Mouse (Mus musculus) forebrain, embryonic 13.5 days (tissue): Measurements from ENCODE around the gene Slc13a4. TPM values are rescaled to one million over a fixed set of nuclear protein-coding genes. Genes with fewer than 3 reads are reported as not detected.

Experiments
- ATAC-seq: fragments of 200-750 bp; cut with Nextera tagmentation; 2 replicates; pipeline ENCODE4 v1.8.0; 2017
- H3K27ac ChIP-seq: fragments of 300-500 bp; sonication (generic); 2 replicates; pipeline ENCODE4 v1.5.1; 2015; ENCODE audit warnings: inconsistent platforms, mild to moderate bottlenecking, moderate library complexity
- H3K27me3 ChIP-seq: fragments of 300-500 bp; sonication (generic); 2 replicates; pipeline ENCODE4 v1.6.1; 2015; ENCODE audit warnings: mild to moderate bottlenecking, inconsistent platforms
- H3K36me3 ChIP-seq: fragments of 300-500 bp; sonication (generic); 2 replicates; pipeline ENCODE4 v1.6.1; 2015; ENCODE audit warnings: mild to moderate bottlenecking, inconsistent platforms; ENCODE audit not compliant: poor library complexity, severe bottlenecking
- H3K4me1 ChIP-seq: fragments of 300-500 bp; sonication (generic); 2 replicates; pipeline ENCODE4 v1.6.1; 2015; ENCODE audit warnings: inconsistent platforms
- H3K4me2 ChIP-seq: fragments of 300-500 bp; sonication (generic); 2 replicates; pipeline ENCODE4 v1.6.1; 2015; ENCODE audit warnings: inconsistent platforms, mild to moderate bottlenecking, moderate library complexity
- H3K4me3 ChIP-seq: fragments of 300-500 bp; sonication (generic); 2 replicates; pipeline ENCODE4 v1.5.1; 2015; ENCODE audit warnings: mild to moderate bottlenecking, inconsistent platforms
- H3K9ac ChIP-seq: fragments of 300-500 bp; sonication (generic); 2 replicates; pipeline ENCODE4 v1.6.1; 2015; ENCODE audit warnings: mild to moderate bottlenecking, inconsistent platforms
- H3K9me3 ChIP-seq: fragments of 300-500 bp; sonication (generic); replicated peaks from 2 replicates; pipeline ENCODE4 v1.6.1; 2016; ENCODE audit warnings: inconsistent platforms
- WGBS: fragments of 180-500 bp; shearing (Covaris S2); methylation state at CpG from one replicate; pipeline ENCODE4 v1.1.7; 2015; 5-methylcytosine and 5-hydroxymethylcytosine counted together
- polyA plus RNA-seq: library from polyadenylated mRNA; unstranded; fragments of >200 nt; fragmentation: Nextera tagmentation; extraction: Ambion mirVana; gene quantifications from 2 replicates; pipeline ENCODE4 v1.2.1, GENCODE M21; 2015

The Slc13a4 gene
- 0.50 and 0.94 TPM in 2 replicates for polyA plus RNA-seq

DNA sequence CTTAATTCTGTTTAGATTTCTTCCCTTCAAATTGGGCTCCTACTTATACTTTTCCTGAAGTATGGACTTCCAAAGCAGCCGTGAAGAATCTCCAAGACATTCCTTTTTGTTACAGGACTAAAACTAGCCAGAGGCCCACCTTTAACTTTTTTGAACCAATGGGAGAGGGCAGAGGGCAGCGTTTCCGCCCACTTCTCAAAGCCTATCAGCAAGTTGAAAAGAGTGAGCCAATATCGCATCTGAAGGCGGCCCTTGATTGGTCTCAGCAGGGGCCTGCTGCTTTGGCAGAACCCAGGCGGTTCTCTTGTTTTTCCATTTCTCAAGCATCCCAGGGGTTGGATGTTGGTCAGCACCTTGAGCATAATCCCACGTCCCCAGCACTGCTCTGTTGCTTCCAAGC, at the start of gene Slc13a4:
Gene Slc13a4 (minus strand): TSS at position 95 of the 400 bp plus-strand sequence.
- no peak within 1 kb of the TSS for H3K4me3 ChIP-seq
- H3K36me3 ChIP-seq, result no peaks in the 10 kb centered on the region
- ATAC-seq, result no peak
- 22% methylated on average over 7 of the region's 7 CpGs for WGBS
- no peak within 1 kb of the TSS for H3K4me2 ChIP-seq
- H3K4me1 ChIP-seq, result no peaks in the 10 kb centered on the region
- H3K27me3 ChIP-seq, result no peaks in the 10 kb centered on the region
- no peak within 1 kb of the TSS for H3K9ac ChIP-seq
- H3K27ac ChIP-seq, result no peak within 1 kb of the TSS
- no peaks in the 10 kb centered on the region for H3K9me3 ChIP-seq

DNA sequence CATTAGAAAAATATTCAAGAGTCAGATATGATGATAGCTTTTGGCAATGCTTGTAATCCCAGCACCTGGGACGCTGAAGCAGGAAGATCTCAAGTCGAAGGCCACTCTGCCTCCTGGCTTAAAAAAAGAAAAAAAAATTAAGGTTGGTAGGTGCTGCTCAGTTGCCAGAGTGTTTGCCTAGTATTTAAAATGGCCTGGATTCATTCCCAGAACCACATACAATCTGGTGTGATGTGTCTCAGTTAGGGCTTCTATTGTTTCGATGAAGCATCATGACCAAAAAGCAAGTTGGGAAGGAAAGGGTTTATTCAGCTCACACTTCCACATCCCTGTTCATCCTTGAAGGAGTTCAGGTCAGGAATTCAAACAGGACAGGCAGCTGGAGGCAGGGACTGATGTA, 47.4 kb upstream of the Slc13a4 start:
- WGBS, result 85% methylated on average over 3 of the region's 3 CpGs

DNA sequence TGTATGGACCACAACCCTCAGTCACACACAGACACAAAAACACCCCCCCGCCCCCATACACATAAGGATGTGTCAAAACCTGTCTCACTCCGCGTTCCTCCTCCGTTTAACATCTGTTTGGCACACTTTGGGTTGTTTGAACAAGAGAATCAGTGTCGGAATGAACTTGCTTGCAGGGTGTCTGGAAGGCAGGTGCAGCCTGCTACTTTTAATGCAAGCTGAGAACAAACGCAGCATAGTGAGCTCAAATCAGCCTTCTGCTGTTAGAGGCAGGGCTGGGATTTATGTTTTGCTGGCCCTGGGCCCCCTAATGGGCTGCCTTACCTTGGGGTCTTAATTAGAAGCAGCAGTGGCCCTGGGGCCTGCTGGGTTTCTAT, 46.7 kb upstream of the Slc13a4 start:
- 7% methylated on average over 6 of the region's 6 CpGs for WGBS
- H3K4me3 ChIP-seq, result no peak overlapping the region
- H3K27ac ChIP-seq, result peak overlapping the region; percentile 60
- H3K36me3 ChIP-seq, result no peaks in the 10 kb centered on the region
- H3K27me3 ChIP-seq, result no peaks in the 10 kb centered on the region
- H3K9me3 ChIP-seq, result no peaks in the 10 kb centered on the region
- no peak overlapping the region for H3K9ac ChIP-seq
- H3K4me1 ChIP-seq, result peaks cover 17% of the 10 kb centered on the region
- ATAC-seq, result peak; percentile 77
- peak overlapping the region; percentile 41 for H3K4me2 ChIP-seq

More for the DNA sequence above, 47.4 kb upstream of the Slc13a4 start:
- H3K27ac ChIP-seq, result peak overlapping the region; percentile 60; the same call in 1 of the 2 replicates
- no peak overlapping the region for H3K9ac ChIP-seq
- no peak overlapping the region for H3K4me2 ChIP-seq
- H3K9me3 ChIP-seq, result no peaks in the 10 kb centered on the region
- no peaks in the 10 kb centered on the region for H3K36me3 ChIP-seq
- no peak for ATAC-seq
- H3K4me3 ChIP-seq, result no peak overlapping the region
- no peaks in the 10 kb centered on the region for H3K27me3 ChIP-seq
- H3K4me1 ChIP-seq, result peaks cover 17% of the 10 kb centered on the region

DNA sequence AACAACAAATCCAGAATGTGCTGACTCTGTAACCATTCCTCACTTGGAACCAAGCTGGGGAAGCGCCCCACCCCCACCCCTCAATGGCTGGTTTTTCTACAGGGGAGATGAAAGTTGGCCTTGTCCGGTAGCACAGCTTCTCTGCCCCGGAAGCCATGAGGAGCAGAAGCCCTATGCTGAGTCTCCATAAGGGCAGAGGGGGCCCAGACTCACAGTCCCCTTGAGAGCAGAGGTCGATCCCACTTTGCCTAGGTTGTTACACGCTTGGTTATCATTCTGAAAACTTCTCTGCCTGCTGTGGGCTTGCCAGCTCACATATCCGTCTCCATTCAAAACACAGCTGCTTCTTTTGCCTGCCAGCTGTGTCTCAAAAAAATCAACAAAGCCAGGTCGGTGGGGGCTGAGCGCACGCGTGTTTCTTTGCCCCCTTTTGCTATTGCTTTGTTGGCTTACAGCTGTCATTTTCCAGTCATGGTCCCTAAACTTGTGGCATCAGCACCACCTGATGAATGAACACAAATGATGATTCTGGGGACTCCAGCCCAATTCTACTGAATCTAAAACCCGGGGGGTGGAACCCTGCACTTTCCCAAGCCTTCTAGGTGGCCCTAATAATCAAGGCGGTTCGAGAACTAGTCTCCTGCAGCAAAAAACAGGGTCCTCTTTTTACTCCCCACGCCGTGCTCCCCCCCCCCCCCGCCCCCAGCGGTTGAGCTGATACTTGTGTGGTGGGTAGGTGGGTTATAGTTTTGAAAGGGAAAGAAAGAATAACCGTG, 46.1 kb upstream of the Slc13a4 start:
- WGBS, result 6% methylated on average over 18 of the region's 18 CpGs
- Histone ChIP-seq H3K9me3 (no peaks in the 10 kb centered on the region), H3K4me2 (peak overlapping the region; percentile 41), H3K27ac (peak overlapping the region; percentile 40), H3K4me3 (no peak overlapping the region), H3K9ac (no peak overlapping the region), H3K27me3 (no peaks in the 10 kb centered on the region), H3K4me1 (peaks cover 17% of the 10 kb centered on the region), H3K36me3 (no peaks in the 10 kb centered on the region)
- peak; percentile 46 for ATAC-seq

DNA sequence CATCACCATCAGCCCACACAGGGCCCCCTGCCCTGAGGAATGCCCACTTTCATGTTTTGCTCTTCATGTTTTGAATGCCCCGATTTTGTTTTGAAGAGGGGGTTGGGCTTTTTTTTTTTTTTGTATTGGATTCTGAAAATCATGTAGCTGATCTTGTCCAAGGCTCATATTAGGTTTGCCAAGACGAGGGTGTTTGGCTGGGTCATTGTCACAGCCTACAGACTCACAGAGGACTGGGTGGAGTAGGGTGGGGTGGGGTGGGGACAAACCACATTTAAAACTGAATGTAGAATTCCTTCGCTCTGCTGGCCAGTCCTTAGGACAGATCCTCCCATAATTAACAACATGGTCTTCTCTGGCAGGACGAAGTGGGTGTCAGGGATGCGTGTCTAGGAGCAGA, 45.5 kb upstream of the Slc13a4 start:
- ATAC-seq, result no peak
- Histone ChIP-seq H3K27me3 (no peaks in the 10 kb centered on the region), H3K9ac (no peak overlapping the region), H3K9me3 (no peaks in the 10 kb centered on the region), H3K4me3 (no peak overlapping the region), H3K27ac (no peak overlapping the region), H3K36me3 (no peaks in the 10 kb centered on the region), H3K4me1 (peaks cover 17% of the 10 kb centered on the region), H3K4me2 (no peak overlapping the region)
- WGBS, result 53% methylated on average over 5 of the region's 5 CpGs

DNA sequence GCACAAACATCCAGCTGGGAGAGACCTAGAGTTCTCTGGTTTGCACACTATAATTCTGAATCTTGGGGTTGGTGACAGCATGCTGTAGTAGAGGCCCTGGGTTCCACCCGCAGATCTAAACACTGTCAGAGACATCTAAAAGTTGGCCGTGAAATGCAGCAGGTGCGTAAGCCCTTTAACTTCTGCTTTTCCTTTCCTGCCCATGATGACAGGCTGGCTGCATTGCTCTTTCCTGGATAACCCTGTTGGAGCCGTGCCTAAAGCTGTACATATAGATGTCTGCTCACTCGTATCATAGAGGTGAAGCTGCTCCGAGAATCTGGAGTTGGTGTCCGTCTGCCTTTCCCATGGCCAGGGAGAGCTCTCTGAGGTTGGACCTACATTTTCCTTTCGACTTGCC, 44.9 kb upstream of the Slc13a4 start:
- Histone ChIP-seq H3K9ac (no peak overlapping the region), H3K9me3 (no peaks in the 10 kb centered on the region), H3K4me3 (no peak overlapping the region), H3K4me1 (peaks cover 17% of the 10 kb centered on the region), H3K27ac (no peak overlapping the region), H3K27me3 (no peaks in the 10 kb centered on the region), H3K36me3 (no peaks in the 10 kb centered on the region), H3K4me2 (no peak overlapping the region)
- ATAC-seq, result no peak
- WGBS, result 84% methylated on average over 8 of the region's 8 CpGs

DNA sequence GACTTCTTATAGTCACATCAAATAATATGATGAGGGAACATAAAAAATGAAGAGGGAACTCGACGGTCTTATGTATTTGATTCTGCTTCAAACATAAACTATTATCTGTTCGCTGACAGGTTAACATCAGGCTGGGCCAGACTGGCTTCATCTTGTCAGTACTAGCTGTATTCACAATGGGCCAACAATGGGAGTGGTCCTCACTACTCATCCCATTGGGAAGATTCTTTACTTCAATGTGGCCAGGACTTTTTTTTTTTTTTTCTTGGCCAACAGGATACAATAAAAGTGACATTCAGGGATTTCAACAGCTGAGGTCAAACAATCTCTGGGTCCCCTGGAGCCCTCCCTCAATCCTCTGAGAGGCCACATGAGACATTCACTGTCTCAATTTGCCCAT, 43.9 kb upstream of the Slc13a4 start:
- Histone ChIP-seq H3K27me3 (no peaks in the 10 kb centered on the region), H3K4me1 (peaks cover 17% of the 10 kb centered on the region), H3K4me3 (no peak overlapping the region), H3K36me3 (no peaks in the 10 kb centered on the region), H3K9me3 (no peaks in the 10 kb centered on the region), H3K27ac (no peak overlapping the region), H3K4me2 (no peak overlapping the region), H3K9ac (no peak overlapping the region)
- no peak for ATAC-seq
- WGBS, result 93% methylated on average over 3 of the region's 3 CpGs

DNA sequence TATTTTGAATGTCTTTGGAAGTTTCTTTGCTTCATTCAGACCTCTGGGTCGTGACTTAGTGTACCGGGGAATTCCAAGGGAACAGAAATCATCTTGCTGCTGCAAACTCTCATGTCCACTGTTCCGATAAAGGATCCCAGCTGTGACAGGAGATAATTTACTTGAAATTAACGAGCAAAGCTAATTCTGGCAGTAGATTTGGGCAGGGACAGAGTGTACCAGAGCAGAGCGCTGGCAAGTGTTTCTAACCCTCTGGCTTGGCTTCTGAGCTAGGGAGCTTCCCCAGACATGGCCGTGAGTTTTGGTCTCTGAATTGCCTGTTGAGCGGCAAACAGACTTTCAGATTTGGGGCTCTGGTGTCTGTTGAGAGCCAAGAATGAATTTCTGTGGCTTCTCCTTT, 41.9 kb upstream of the Slc13a4 start:
- no peak overlapping the region for H3K9ac ChIP-seq
- H3K27me3 ChIP-seq, result no peaks in the 10 kb centered on the region
- no peaks in the 10 kb centered on the region for H3K36me3 ChIP-seq
- WGBS, result 46% methylated on average over 7 of the region's 7 CpGs
- no peak for ATAC-seq
- no peak overlapping the region for H3K27ac ChIP-seq
- H3K4me1 ChIP-seq, result peaks cover 13% of the 10 kb centered on the region
- H3K9me3 ChIP-seq, result no peaks in the 10 kb centered on the region
- H3K4me2 ChIP-seq, result no peak overlapping the region
- H3K4me3 ChIP-seq, result no peak overlapping the region

DNA sequence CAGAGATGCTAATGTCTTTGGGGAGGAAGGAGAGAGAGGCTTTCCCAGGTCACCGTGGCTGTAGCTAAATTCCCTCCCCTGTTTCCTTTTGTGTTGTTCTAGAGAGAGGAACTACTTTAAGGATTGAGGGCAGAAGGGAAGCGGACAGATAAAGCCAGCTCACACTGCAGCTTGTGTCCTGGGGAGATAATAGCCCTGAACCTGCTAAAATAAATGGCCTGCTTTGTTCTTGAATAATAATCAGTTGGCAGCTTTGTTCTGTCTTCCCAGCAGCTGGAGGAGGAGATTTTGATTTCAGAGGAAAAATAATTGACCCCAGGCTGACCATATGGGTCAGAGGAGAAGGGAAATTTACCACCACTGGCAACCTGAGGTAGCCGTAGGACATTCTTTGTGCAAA, 30.7 kb upstream of the Slc13a4 start:
- WGBS, result 6% methylated on average over 3 of the region's 3 CpGs
- H3K27ac ChIP-seq, result no peak overlapping the region

DNA sequence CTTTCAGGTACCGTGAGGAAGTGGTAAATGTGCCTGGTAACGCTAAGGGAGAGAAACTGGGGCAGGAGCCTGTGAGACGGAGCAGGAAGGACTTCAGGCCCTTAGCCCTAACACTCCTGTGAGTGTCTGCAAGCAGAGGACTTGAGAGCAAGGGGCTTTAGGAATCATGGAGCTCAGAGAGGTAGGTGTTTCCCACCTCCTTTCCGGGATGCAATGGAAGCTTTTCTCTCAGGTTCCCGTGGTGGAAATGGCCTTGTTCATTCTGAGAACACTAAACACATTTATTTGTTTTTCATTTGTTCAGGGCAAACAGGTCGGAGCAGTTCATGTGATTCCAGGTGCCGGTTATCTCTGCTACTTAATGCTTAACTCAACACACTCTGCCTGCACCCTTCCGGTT, 29.9 kb upstream of the Slc13a4 start:
- Histone ChIP-seq H3K4me1 (no peaks in the 10 kb centered on the region), H3K9me3 (no peaks in the 10 kb centered on the region), H3K36me3 (no peaks in the 10 kb centered on the region), H3K4me3 (no peak overlapping the region), H3K4me2 (no peak overlapping the region), H3K9ac (no peak overlapping the region), H3K27me3 (no peaks in the 10 kb centered on the region), H3K27ac (no peak overlapping the region)
- WGBS, result 82% methylated on average over 8 of the region's 8 CpGs
- ATAC-seq, result no peak

More for the DNA sequence above, 30.7 kb upstream of the Slc13a4 start:
- Histone ChIP-seq H3K4me1 (no peaks in the 10 kb centered on the region), H3K9me3 (no peaks in the 10 kb centered on the region), H3K9ac (no peak overlapping the region), H3K4me2 (no peak overlapping the region), H3K4me3 (no peak overlapping the region), H3K27me3 (no peaks in the 10 kb centered on the region), H3K36me3 (no peaks in the 10 kb centered on the region)
- no peak for ATAC-seq

DNA sequence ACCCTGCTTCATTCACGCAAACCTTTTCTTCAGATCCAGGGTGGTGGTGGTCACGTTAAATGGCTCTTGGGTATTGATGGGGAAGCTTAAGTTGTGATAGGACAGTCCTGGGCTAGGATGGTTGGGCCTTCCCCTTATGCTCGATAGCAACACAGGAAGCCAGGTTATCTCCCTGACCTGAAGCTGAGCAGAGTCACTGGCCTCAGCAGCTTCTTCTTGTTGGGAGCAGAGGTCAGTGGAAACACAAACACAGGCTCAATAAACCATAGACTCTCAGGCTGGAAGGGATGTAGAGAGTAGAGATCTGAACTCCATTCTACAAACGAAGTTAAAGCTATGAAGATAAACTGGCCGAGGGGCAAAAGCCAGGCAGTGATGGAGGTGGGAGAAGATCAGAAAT, 27.5 kb upstream of the Slc13a4 start:
- H3K9ac ChIP-seq, result no peak overlapping the region
- H3K4me1 ChIP-seq, result no peaks in the 10 kb centered on the region
- H3K27ac ChIP-seq, result no peak overlapping the region
- H3K4me2 ChIP-seq, result no peak overlapping the region
- ATAC-seq, result no peak
- no peaks in the 10 kb centered on the region for H3K27me3 ChIP-seq
- H3K4me3 ChIP-seq, result no peak overlapping the region
- H3K36me3 ChIP-seq, result no peaks in the 10 kb centered on the region
- 93% methylated on average over 5 of the region's 5 CpGs for WGBS
- H3K9me3 ChIP-seq, result no peaks in the 10 kb centered on the region

DNA sequence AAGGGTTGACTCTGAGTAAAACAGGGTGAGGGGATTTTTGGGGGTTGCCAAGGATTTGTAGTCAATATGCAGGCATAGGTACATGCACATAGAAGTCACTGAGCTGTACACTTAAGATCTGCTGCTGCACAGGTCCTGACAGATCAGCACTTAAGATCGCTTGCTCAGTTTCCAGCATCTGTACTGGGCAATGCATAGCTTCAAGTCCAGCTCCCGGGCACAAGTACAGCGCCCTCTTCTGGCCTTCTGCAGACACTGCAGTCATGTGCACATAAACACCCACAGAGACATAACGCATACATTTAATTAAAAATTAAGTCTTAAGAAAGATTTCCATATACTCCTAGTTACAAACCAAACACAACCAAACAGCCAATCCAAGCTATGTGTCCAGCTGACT, 26.3 kb upstream of the Slc13a4 start:
- no peak for ATAC-seq
- WGBS, result 73% methylated on average over 4 of the region's 4 CpGs

DNA sequence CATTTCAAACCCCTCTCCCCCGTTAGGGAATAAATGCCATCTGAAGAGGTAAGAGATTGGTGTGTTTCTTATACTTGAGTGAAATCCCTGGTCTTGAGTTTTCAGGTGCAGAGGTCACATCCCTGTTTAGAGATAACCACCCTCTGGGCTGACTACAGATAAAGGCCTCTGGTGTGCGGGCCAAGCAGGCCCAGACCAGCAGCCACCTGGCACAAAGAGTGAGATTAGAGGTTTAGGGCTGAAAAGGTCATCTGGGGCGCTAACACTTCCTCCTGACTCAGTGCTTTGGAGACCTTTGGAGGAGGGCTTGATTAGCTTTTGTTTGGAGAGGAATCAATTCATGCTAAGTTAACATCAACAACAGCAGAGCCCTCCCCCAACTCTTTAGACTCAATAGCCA, 25.7 kb upstream of the Slc13a4 start:
- H3K4me3 ChIP-seq, result no peak overlapping the region
- no peak overlapping the region for H3K4me2 ChIP-seq
- ATAC-seq, result no peak
- H3K9ac ChIP-seq, result no peak overlapping the region
- H3K27me3 ChIP-seq, result no peaks in the 10 kb centered on the region
- H3K4me1 ChIP-seq, result no peaks in the 10 kb centered on the region
- H3K36me3 ChIP-seq, result no peaks in the 10 kb centered on the region
- no peaks in the 10 kb centered on the region for H3K9me3 ChIP-seq
- WGBS, result 9% methylated on average over 3 of the region's 3 CpGs
- H3K27ac ChIP-seq, result no peak overlapping the region

More for the DNA sequence above, 26.3 kb upstream of the Slc13a4 start:
- Histone ChIP-seq H3K4me1 (no peaks in the 10 kb centered on the region), H3K27me3 (no peaks in the 10 kb centered on the region), H3K4me3 (no peak overlapping the region), H3K4me2 (no peak overlapping the region), H3K36me3 (no peaks in the 10 kb centered on the region), H3K9ac (no peak overlapping the region), H3K9me3 (no peaks in the 10 kb centered on the region), H3K27ac (no peak overlapping the region)
